ENCODE assay signal across 50 mouse cellular contexts in the genomic region with DNA sequence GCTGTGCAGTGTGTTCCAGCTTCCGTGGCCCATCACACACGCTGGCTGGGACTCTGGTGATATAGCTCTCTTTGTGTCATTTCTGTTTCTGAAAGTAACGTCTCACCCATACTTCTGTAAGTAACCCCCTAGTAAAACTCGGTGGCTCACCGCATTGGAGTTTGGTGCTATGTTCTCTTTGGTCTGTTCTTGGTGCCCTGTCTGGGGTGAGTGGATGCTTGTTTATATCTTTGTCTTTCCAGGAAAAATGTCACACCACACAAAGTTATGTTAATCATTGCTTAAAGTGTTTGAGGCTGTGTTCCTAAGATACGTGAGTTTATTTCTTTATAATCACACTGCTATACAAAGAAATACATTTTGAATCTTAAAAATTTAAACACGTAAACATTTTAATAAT. TPM values are rescaled to one million over a fixed set of nuclear protein-coding genes. Genes with fewer than 3 reads are reported as not detected.
"Had no signal": no experiment of that assay in that cellular context is flagged by ENCODE, and none has a peak within 500 bp of the region (broad histone marks: within the 10 kb centered on the region; RNA-seq: fewer than 3 reads in every experiment).

No protein-coding gene starts in this region.

- H3K27me3 ChIP-seq: heart, embryonic 13.5 days; hindbrain, embryonic 12.5 days; hindbrain, embryonic 13.5 days; hindbrain, embryonic 15.5 days; intestine, embryonic 15.5 days; kidney, embryonic 15.5 days had no signal

- H3K9ac ChIP-seq: heart, embryonic 12.5 days; heart, embryonic 13.5 days; heart, embryonic 15.5 days; hindbrain, embryonic 12.5 days; hindbrain, embryonic 13.5 days; hindbrain, embryonic 14.5 days; hindbrain, embryonic 15.5 days; intestine, embryonic 15.5 days; kidney, embryonic 15.5 days had no signal

- DNase-seq: heart, postnatal 10 days; heart, postnatal 14 days; heart, postnatal 36 days; heart, postnatal 4 days; kidney, adult 11 months; kidney, adult 18-20 months; kidney, adult 2 months; kidney, adult 8-10 months; kidney, adult 9 months; kidney, postnatal 10 days; kidney, postnatal 14 days; kidney, postnatal 25 days; kidney, postnatal 36 days; kidney, postnatal 4 days; layer of hippocampus, adult 9-11 months; layer of hippocampus, postnatal 36 days had no signal

- H3K4me3 ChIP-seq: heart, embryonic 10.5 days; heart, embryonic 12.5 days; heart, embryonic 13.5 days; heart, embryonic 15.5 days; hindbrain, embryonic 10.5 days; hindbrain, embryonic 12.5 days; hindbrain, embryonic 13.5 days; hindbrain, embryonic 15.5 days; intestine, embryonic 15.5 days; kidney, embryonic 15.5 days; layer of hippocampus, adult 2 months had no signal

- H3K36me3 ChIP-seq: heart, embryonic 10.5 days; heart, embryonic 12.5 days; heart, embryonic 13.5 days; heart, embryonic 15.5 days; hindbrain, embryonic 10.5 days; hindbrain, embryonic 12.5 days; hindbrain, embryonic 13.5 days; hindbrain, embryonic 15.5 days; intestine, embryonic 15.5 days; kidney, embryonic 15.5 days had no signal

- H3K4me1 ChIP-seq: heart, embryonic 10.5 days; heart, embryonic 12.5 days; heart, embryonic 13.5 days; heart, embryonic 15.5 days; hindbrain, embryonic 10.5 days; hindbrain, embryonic 12.5 days; hindbrain, embryonic 13.5 days; hindbrain, embryonic 15.5 days; intestine, embryonic 15.5 days; kidney, embryonic 15.5 days had no signal

- H3K4me2 ChIP-seq: heart, embryonic 11.5 days; heart, embryonic 12.5 days; heart, embryonic 13.5 days; heart, embryonic 15.5 days; hindbrain, embryonic 12.5 days; hindbrain, embryonic 13.5 days; hindbrain, embryonic 14.5 days; hindbrain, embryonic 15.5 days; intestine, embryonic 15.5 days; kidney, embryonic 15.5 days had no signal

- H3K9me3 ChIP-seq: heart, embryonic 10.5 days; heart, embryonic 12.5 days; heart, embryonic 13.5 days; heart, embryonic 15.5 days; hindbrain, embryonic 10.5 days; hindbrain, embryonic 12.5 days; hindbrain, embryonic 13.5 days; hindbrain, embryonic 15.5 days; intestine, embryonic 15.5 days; kidney, embryonic 15.5 days had no signal

- H3K27ac ChIP-seq: heart, embryonic 10.5 days; heart, embryonic 13.5 days; heart, embryonic 15.5 days; hindbrain, embryonic 10.5 days; hindbrain, embryonic 12.5 days; hindbrain, embryonic 13.5 days; hindbrain, embryonic 14.5 days; hindbrain, embryonic 15.5 days; hindbrain, postnatal 0 days; intestine, embryonic 15.5 days; kidney, embryonic 15.5 days; kidney, postnatal 0 days; layer of hippocampus, adult 2 months had no signal

- ATAC-seq: hindbrain, embryonic 16.5 days; hindbrain, postnatal 0 days; inflammation-experienced regulatory T-cells, adult 6 months; intestine, embryonic 15.5 days; intestine, embryonic 16.5 days; intestine, postnatal 0 days had no signal

RNA-seq across cellular contexts. Expression of a gene that starts 11.2 kb away (rescaled TPM):
- total RNA-seq: hematopoietic stem cell, adult 5-6 weeks; hindbrain, postnatal 0 days; layer of hippocampus, adult 18-20 months; layer of hippocampus, adult 2 months; layer of hippocampus, postnatal 14 days; layer of hippocampus, postnatal 25 days; layer of hippocampus, postnatal 36 days had no signal
- polyA plus RNA-seq: inflammation-experienced regulatory T-cells, adult 6 months had no signal

RNA-seq across cellular contexts. Expression of a gene that starts 24.5 kb away (rescaled TPM):
- total RNA-seq: heart, postnatal 14 days; heart, postnatal 25 days; heart, postnatal 36 days had no signal
- polyA plus RNA-seq: heart, embryonic 10.5 days; heart, embryonic 11.5 days; heart, embryonic 13.5 days; heart, embryonic 14.5 days; heart, embryonic 15.5 days; hindbrain, embryonic 11.5 days; hindbrain, embryonic 12.5 days; hindbrain, embryonic 14.5 days; intestine, embryonic 14.5 days; intestine, embryonic 15.5 days; kidney, adult 2 months; kidney, embryonic 14.5 days; kidney, embryonic 16.5 days; large intestine, adult 2 months had no signal

RNA-seq across cellular contexts. Expression of a gene that starts 43.0 kb away (rescaled TPM):
- total RNA-seq: heart, adult 8-10 months; heart, postnatal 10 days; heart, postnatal 14 days; heart, postnatal 25 days; heart, postnatal 36 days; heart, postnatal 4 days; hematopoietic stem cell, adult 5-6 weeks; hindbrain, postnatal 0 days; layer of hippocampus, adult 18-20 months; layer of hippocampus, adult 2 months; layer of hippocampus, postnatal 10 days; layer of hippocampus, postnatal 14 days; layer of hippocampus, postnatal 25 days; layer of hippocampus, postnatal 36 days had no signal
- polyA plus RNA-seq: heart, embryonic 11.5 days; heart, embryonic 12.5 days; heart, embryonic 13.5 days; heart, embryonic 14.5 days; heart, embryonic 15.5 days; heart, embryonic 16.5 days; heart, postnatal 0 days; hindbrain, embryonic 10.5 days; hindbrain, embryonic 11.5 days; hindbrain, embryonic 12.5 days; hindbrain, embryonic 13.5 days; hindbrain, embryonic 14.5 days; hindbrain, embryonic 15.5 days; hindbrain, embryonic 16.5 days; inflammation-experienced regulatory T-cells, adult 6 months; intestine, embryonic 14.5 days; intestine, embryonic 15.5 days; intestine, embryonic 16.5 days; kidney, embryonic 14.5 days; kidney, embryonic 15.5 days; kidney, embryonic 16.5 days had no signal
